21 mouse cellular contexts compared by ENCODE assay signal in the genomic region with DNA sequence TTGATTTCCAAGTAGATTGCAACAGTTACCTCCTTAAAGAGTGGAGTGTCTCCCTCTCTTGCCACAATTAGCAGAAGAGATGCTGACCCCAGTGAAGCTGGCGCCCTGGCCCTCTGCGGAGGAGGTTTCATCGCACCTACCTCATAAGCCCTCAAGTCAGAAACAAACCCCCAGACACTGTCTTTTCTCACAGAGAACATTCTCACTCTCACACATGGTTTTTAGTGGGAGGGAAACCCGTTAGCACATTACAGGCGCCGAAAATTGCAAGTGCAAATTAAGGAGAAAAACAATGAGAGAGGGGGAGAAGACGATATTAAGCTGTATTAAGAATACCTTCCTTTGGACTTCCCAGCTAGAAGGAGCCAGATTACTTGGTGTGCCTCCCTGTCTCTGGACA. TPM values are rescaled to one million over a fixed set of nuclear protein-coding genes. Genes with fewer than 3 reads are reported as not detected.
DNase-seq lines count a peak whose midpoint lies in the region; ATAC-seq and TF ChIP-seq lines count a peak whose summit lies in the region.
"Had no signal": no experiment of that assay in that cellular context is flagged by ENCODE, and none has a peak within 500 bp of the region (broad histone marks: within the 10 kb centered on the region; RNA-seq: fewer than 3 reads in every experiment).

No protein-coding gene starts in this region.

- no peak for TF ChIP-seq CTCF in kidney, postnatal 0 days (IDR thresholded peaks at IDR 0.05; ENCODE audit: low read depth)
- TF ChIP-seq CTCF in kidney, adult 2 months (conservative IDR thresholded peaks at IDR 0.05; ENCODE audit: insufficient read depth, insufficient read length, low read depth, low read length), result no peak

- no peak overlapping the region for H3K9ac ChIP-seq in kidney, postnatal 0 days (ENCODE audit: low read depth, low read length)
- H3K9ac ChIP-seq in hindbrain, embryonic 12.5 days, result no peak overlapping the region
- H3K9ac ChIP-seq: embryonic facial prominence, embryonic 12.5 days; forebrain, embryonic 15.5 days; hindbrain, embryonic 13.5 days had no signal

- no peak overlapping the region for H3K4me2 ChIP-seq in kidney, postnatal 0 days (ENCODE audit: low read length)
- no peak overlapping the region for H3K4me2 ChIP-seq in hindbrain, embryonic 12.5 days (replicated peaks)
- H3K4me2 ChIP-seq: embryonic facial prominence, embryonic 12.5 days; forebrain, embryonic 15.5 days; hindbrain, embryonic 13.5 days had no signal

- H3K36me3 ChIP-seq in kidney, postnatal 0 days (ENCODE audit: insufficient read depth, low read length), result no peaks in the 10 kb centered on the region
- H3K36me3 ChIP-seq in kidney, adult 2 months (ENCODE audit: control insufficient read depth, insufficient read depth, low read length), result no peaks in the 10 kb centered on the region
- no peaks in the 10 kb centered on the region for H3K36me3 ChIP-seq in hindbrain, embryonic 12.5 days
- H3K36me3 ChIP-seq: embryonic facial prominence, embryonic 12.5 days; forebrain, embryonic 15.5 days; G1E; hindbrain, embryonic 13.5 days had no signal

- no peaks in the 10 kb centered on the region for H3K27me3 ChIP-seq in kidney, postnatal 0 days (ENCODE audit: insufficient read depth, low read length)
- H3K27me3 ChIP-seq in kidney, adult 2 months (replicated peaks; ENCODE audit: control insufficient read depth, insufficient read depth, low read length), result no peaks in the 10 kb centered on the region
- H3K27me3 ChIP-seq in hindbrain, embryonic 12.5 days, result no peaks in the 10 kb centered on the region
- H3K27me3 ChIP-seq: embryonic facial prominence, embryonic 12.5 days; forebrain, embryonic 15.5 days; hindbrain, embryonic 13.5 days had no signal

- no peak overlapping the region for H3K4me3 ChIP-seq in kidney, postnatal 0 days (replicated peaks; ENCODE audit: low read depth, low read length)
- H3K4me3 ChIP-seq in kidney, adult 2 months (ENCODE audit: insufficient read depth, low read depth, low read length), result no peak overlapping the region
- H3K4me3 ChIP-seq in hindbrain, embryonic 12.5 days, result no peak overlapping the region
- H3K4me3 ChIP-seq: embryonic facial prominence, embryonic 12.5 days; forebrain, embryonic 15.5 days; heart, embryonic 10.5 days; hindbrain, embryonic 13.5 days had no signal

- ATAC-seq in frontal cortex, adult (ENCODE audit: low TSS enrichment), result peak; percentile 67
- ATAC-seq in kidney, postnatal 0 days (replicated peaks; ENCODE audit: low FRiP score, low read depth), result no peak
- ATAC-seq in hindbrain, embryonic 12.5 days (ENCODE audit: low FRiP score), result no peak
- ATAC-seq: CD4-positive, CD25-positive, alpha-beta regulatory T cell, adult 4 months; forebrain, embryonic 15.5 days; hindbrain, postnatal 0 days had no signal

- intact Hi-C loops in left cerebral cortex, postnatal 25 days (cut with DNase I), result loop anchor here (5.0 kb wide), 1 partner anchor 45 kb away; a partner anchor contains a TSS
- intact Hi-C loops in left cerebral cortex, postnatal 4 days (cut with DNase I), result no loop called here

- DNase-seq in frontal cortex, postnatal 25 days (ENCODE audit: low spot score in 2 of 2), result no peak
- DNase-seq in kidney, postnatal 0 days (ENCODE audit: low spot score), result no peak
- DNase-seq in kidney, adult 2 months, result no peak
- DNase-seq in left cerebral cortex, postnatal 25 days (ENCODE audit: low spot score in 2 of 2), result peak; percentile 19 to 47
- no peak for DNase-seq in left cerebral cortex, postnatal 4 days
- DNase-seq: adrenal gland, adult 8-10 months; B cell, adult 2 months; cerebellum, adult 11 months; cerebellum, adult 8-10 months; gastrocnemius, postnatal 36 days; heart, postnatal 4 days had no signal

- no peak for TF ChIP-seq POLR2A in kidney, adult 2 months (IDR thresholded peaks at IDR 0.05; ENCODE audit: low read depth, low read length)

- H3K9me3 ChIP-seq in kidney, postnatal 0 days (replicated peaks; ENCODE audit: low read length), result no peaks in the 10 kb centered on the region
- H3K9me3 ChIP-seq in hindbrain, embryonic 12.5 days (replicated peaks), result no peaks in the 10 kb centered on the region
- H3K9me3 ChIP-seq: embryonic facial prominence, embryonic 12.5 days; forebrain, embryonic 15.5 days; G1E; heart, embryonic 10.5 days; hindbrain, embryonic 13.5 days had no signal

- no peaks in the 10 kb centered on the region for H3K4me1 ChIP-seq in kidney, postnatal 0 days (replicated peaks; ENCODE audit: insufficient read depth, low read length)
- no peaks in the 10 kb centered on the region for H3K4me1 ChIP-seq in kidney, adult 2 months (ENCODE audit: control insufficient read depth, insufficient read depth, low read length)
- no peaks in the 10 kb centered on the region for H3K4me1 ChIP-seq in hindbrain, embryonic 12.5 days
- H3K4me1 ChIP-seq: embryonic facial prominence, embryonic 12.5 days; forebrain, embryonic 15.5 days; hindbrain, embryonic 13.5 days had no signal

- 82% methylated on average over 7 of the region's 7 CpGs for WGBS in kidney, postnatal 0 days
- WGBS in kidney, adult 2 months, result 83% methylated on average over 7 of the region's 7 CpGs
- WGBS in hindbrain, embryonic 12.5 days, result 91% methylated on average over 7 of the region's 7 CpGs

- peak overlapping the region; percentile 48; the same call in 1 of the 2 replicates for H3K27ac ChIP-seq in kidney, postnatal 0 days
- no peak overlapping the region for H3K27ac ChIP-seq in kidney, adult 2 months (ENCODE audit: insufficient read depth, low read depth, low read length)
- H3K27ac ChIP-seq in hindbrain, embryonic 12.5 days, result no peak overlapping the region
- H3K27ac ChIP-seq: embryonic facial prominence, embryonic 12.5 days; forebrain, embryonic 15.5 days; heart, embryonic 10.5 days; hindbrain, embryonic 13.5 days; hindbrain, postnatal 0 days had no signal

RNA-seq across cellular contexts. Expression of a gene that starts 44.8 kb away (rescaled TPM):
- polyA plus RNA-seq in kidney, postnatal 0 days (2015; fragmentation: Nextera tagmentation; extraction: Ambion mirVana), result 4.8 and 5.2 TPM in 2 replicates
- 5.9 and 6.1 TPM in 2 replicates for polyA plus RNA-seq in kidney, adult 2 months (2012; rRNA removed)
- 10 to 100 TPM; 10.2 to 12.8 TPM for total RNA-seq in left cerebral cortex, postnatal 25 days (2021)
- total RNA-seq in left cerebral cortex, postnatal 4 days (2021), result 10 to 100 TPM; 12.4 to 13.1 TPM
- 5.3 and 5.5 TPM in 2 replicates for polyA plus RNA-seq in hindbrain, embryonic 12.5 days (2016; fragmentation: Nextera tagmentation; extraction: Ambion mirVana)
- total RNA-seq: common myeloid progenitor, adult 5-6 weeks had no signal
- polyA plus RNA-seq: CD4-positive, CD25-positive, alpha-beta regulatory T cell, adult 4 months; G1E had no signal

Comparison
In these comparisons a context has a peak if more than half of its experiments do, and no peak if none do; other contexts are left out.
1. DNase-seq: peak in left cerebral cortex, postnatal 25 days (2 of 2); none in frontal cortex, postnatal 25 days (0 of 2), kidney, postnatal 0 days (single experiment), kidney, adult 2 months (single experiment) and left cerebral cortex, postnatal 4 days (single experiment).